Mouse (Mus musculus) olfactory bulb, adult 2 months (tissue): ENCODE measurements around the gene Dgat2. TPM values are rescaled to one million over a fixed set of nuclear protein-coding genes. Genes with fewer than 3 reads are reported as not detected.

Experiments used
- H3K27ac ChIP-seq: fragments of 200-500 bp; 2 replicates; pipeline ENCODE4 v1.5.1; 2012; ENCODE audit warnings: low read depth, low read length; ENCODE audit not compliant: insufficient read depth
- H3K4me1 ChIP-seq: fragments of 200-500 bp; 2 replicates; pipeline ENCODE4 v1.6.1; 2012; ENCODE audit warnings: low read length; ENCODE audit not compliant: control insufficient read depth, insufficient read depth
- H3K4me3 ChIP-seq: fragments of 200-500 bp; 2 replicates; pipeline ENCODE4 v1.5.1; 2012; ENCODE audit warnings: mild to moderate bottlenecking, low read depth, low read length, moderate library complexity; ENCODE audit not compliant: insufficient read depth
- CTCF ChIP-seq: fragments of 200-500 bp; IDR thresholded peaks from 2 replicates; pipeline ENCODE4 v1.5.1; 2012; ENCODE audit warnings: low read depth, mild to moderate bottlenecking, low read length, moderate library complexity; ENCODE audit not compliant: insufficient read depth
- POLR2A ChIP-seq: fragments of 200-500 bp; IDR thresholded peaks from 2 replicates; pipeline ENCODE4 v1.6.1; 2012; ENCODE audit warnings: mild to moderate bottlenecking, low read depth, low read length, moderate library complexity; ENCODE audit not compliant: insufficient read depth
- WGBS: fragments of 180-500 bp; shearing (Covaris S2); methylation state at CpG from one replicate; pipeline ENCODE4 v1.1.7; 2018; 5-methylcytosine and 5-hydroxymethylcytosine counted together
- polyA plus RNA-seq: library from polyadenylated mRNA; stranded (reverse); fragments of >200 nt; gene quantifications from 2 replicates; pipeline ENCODE4 v1.2.4, GENCODE M21; 2012; ENCODE audit warnings: low replicate concordance; ENCODE audit not compliant: missing spikeins, insufficient read depth, insufficient read length

The Dgat2 gene
- polyA plus RNA-seq, 1 experiment = not detected

GRCm38 (mm10) chr7:99159446-99159845, 23.1 kb downstream of the Dgat2 start:
- H3K27ac ChIP-seq = no peak overlapping the region
- no peak overlapping the region for H3K4me3 ChIP-seq
- 86% methylated on average over 2 of the region's 2 CpGs for WGBS
- H3K4me1 ChIP-seq = no peaks in the 10 kb centered on the region
- TF ChIP-seq POLR2A (no peak), CTCF (no peak)

DNA sequence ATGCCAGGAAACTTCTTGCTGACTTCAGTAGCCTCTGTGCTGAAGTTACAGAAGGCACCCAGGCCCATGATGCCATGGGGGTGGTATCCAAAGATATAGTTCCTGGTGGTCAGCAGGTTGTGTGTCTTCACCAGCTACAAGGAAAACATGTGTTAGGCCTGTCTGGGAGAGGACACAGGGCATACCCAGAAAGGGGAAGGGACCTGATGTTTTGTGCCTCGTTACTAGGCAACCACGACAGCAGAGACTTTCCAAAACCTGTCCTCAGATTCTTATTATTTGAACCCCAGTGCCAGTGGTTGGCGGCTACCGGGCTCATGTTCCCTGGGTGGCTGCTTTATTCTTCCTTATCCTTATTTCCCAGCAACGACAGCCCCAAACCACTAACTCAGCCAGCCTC, 23.6 kb downstream of the Dgat2 start:
- Histone ChIP-seq H3K4me3 (no peak overlapping the region), H3K27ac (no peak overlapping the region), H3K4me1 (no peaks in the 10 kb centered on the region)
- WGBS = 57% methylated on average over 5 of the region's 5 CpGs
- no peak for TF ChIP-seq POLR2A
- no peak for TF ChIP-seq CTCF

DNA sequence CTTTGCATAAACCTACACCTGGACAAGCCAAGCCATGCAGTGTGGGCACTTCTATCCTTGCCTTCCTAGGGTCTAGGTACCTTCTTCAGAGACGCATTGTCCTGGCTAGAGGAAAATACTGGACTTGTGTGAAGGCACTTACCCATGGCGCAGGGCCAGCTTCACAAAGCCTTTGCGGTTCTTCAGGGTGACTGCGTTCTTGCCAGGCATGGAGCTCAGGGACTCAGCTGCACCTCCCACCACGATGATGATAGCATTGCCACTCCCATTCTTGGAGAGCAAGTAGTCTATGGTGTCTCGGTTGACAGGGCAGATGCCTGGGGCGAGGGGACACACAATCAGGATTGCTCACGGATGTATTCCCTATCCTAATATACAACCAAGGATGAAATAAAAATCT, 24.5 kb downstream of the Dgat2 start:
- Histone ChIP-seq H3K4me3 (no peak overlapping the region), H3K4me1 (no peaks in the 10 kb centered on the region), H3K27ac (no peak overlapping the region)
- TF ChIP-seq CTCF (no peak), POLR2A (no peak)
- whole genome bisulfite sequencing = 80% methylated on average over 8 of the region's 8 CpGs

DNA sequence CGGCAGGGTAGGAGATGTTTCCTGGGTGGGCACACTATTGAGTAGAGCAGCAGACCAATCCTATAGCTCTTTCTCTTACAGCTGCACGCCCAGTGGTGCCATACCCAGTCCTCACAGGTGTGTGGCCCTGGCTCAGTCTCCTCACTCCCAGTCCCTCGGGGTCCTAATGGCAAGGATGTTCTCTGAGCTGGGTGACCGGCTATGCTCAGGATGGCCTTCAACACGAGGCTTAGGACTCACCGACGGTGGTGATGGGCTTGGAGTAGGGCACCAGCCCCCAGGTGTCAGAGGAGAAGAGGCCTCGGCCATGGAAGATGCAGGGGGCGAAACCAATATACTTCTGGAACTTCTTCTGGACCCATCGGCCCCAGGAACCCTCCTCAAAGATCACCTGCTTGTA, 25.8 kb downstream of the Dgat2 start:
- Histone ChIP-seq H3K4me3 (no peak overlapping the region), H3K27ac (no peak overlapping the region), H3K4me1 (no peaks in the 10 kb centered on the region)
- WGBS = 89% methylated on average over 10 of the region's 10 CpGs
- TF ChIP-seq POLR2A = no peak
- no peak for TF ChIP-seq CTCF

DNA sequence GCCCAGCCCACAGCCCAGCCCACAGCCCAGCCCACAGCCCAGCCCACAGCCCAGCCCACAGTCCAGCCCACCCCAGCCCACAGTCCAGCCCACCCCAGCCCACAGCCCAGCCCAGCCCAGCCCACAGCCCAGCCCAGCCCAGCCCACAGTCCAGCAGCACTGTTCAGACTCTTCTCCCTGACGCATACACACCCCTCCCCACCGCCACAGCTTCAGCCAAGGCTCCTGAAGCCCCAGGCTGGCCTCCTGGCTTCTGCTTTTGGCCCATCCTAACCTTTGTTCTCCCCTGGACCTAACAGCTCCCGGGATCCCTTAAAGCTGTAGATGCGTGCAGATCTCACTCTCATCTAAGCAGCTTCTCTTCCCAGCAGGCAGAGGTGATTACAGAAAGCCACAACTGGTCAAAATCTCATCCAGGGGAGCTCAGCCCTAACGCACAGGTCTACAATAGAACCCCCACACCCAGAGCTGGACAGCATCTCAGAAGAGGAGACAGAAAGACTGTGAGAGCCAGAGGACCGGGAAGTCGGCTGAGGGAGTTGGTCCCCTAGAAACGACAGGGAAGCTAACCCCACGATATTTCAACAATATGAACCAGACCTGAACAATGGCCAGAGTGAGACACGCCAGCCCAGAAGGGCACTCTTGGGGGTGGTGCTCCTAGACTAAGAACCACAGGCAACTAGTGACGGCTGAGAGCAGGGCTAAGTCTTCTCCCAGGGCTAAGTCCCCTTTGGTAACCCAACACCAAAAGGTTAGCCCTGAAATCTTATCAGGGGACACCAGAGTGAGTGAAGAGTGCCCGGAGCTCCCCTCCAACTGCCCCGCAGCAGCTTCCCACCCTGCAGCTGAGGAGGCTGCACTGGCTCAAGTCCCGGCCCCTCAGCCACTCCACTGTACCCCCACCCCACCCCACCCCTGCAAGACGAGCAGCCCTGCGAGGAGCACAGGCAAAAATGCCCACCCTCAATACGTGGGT, 26.9 kb downstream of the Dgat2 start:
- TF ChIP-seq POLR2A = no peak
- no peak for TF ChIP-seq CTCF
- Histone ChIP-seq H3K4me1 (no peaks in the 10 kb centered on the region), H3K4me3 (no peak overlapping the region), H3K27ac (no peak overlapping the region)
- 59% methylated on average over 17 of the region's 17 CpGs for WGBS

- no peaks in the 10 kb centered on the region for H3K4me1 ChIP-seq
- H3K4me3 ChIP-seq = no peak overlapping the region
- H3K27ac ChIP-seq = no peak overlapping the region
- no peak for TF ChIP-seq POLR2A
- no peak for TF ChIP-seq CTCF
- 67% methylated on average over 8 of the region's 8 CpGs for WGBS
These were observed 27.8 kb downstream of the Dgat2 start for GRCm38 (mm10) chr7:99154648-99155151.

- H3K27ac ChIP-seq = no peak overlapping the region
- 94% methylated on average over 11 of the region's 11 CpGs for WGBS
- H3K4me3 ChIP-seq = no peak overlapping the region
- H3K4me1 ChIP-seq = no peaks in the 10 kb centered on the region
- TF ChIP-seq CTCF (no peak), POLR2A (no peak)
These were observed 28.8 kb downstream of the Dgat2 start for GRCm38 (mm10) chr7:99153686-99154202.

DNA sequence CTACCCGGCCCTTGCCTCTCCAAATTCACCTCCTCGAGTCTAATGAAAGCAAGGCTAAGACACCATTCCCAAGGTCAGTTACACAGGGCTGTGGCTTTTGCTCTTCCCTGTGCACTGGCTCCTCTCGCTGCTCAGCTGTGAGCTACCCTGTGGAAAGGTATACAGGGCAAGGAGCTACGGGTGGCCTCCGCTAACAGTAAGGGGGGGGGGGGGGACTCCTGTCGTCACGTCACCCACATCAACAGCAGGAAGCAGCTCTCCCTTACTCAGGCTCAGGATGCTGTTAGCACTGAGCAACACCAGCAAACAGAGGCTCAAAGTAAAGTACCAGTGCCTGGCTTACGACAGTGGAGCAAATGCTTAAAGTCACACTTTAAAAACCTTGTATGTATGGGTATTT, 29.8 kb downstream of the Dgat2 start:
- 86% methylated on average over 8 of the region's 8 CpGs for WGBS
- no peak overlapping the region for H3K27ac ChIP-seq
- TF ChIP-seq POLR2A (no peak), CTCF (no peak)
- H3K4me3 ChIP-seq = no peak overlapping the region
- H3K4me1 ChIP-seq = no peaks in the 10 kb centered on the region

- TF ChIP-seq POLR2A (no peak), CTCF (peak; percentile 98)
- Histone ChIP-seq H3K27ac (no peak overlapping the region), H3K4me3 (no peak overlapping the region), H3K4me1 (no peaks in the 10 kb centered on the region; the same call in 1 of the 2 replicates)
- 5% methylated on average over 7 of the region's 7 CpGs for WGBS
These were observed 31.2 kb downstream of the Dgat2 start for GRCm38 (mm10) chr7:99151342-99151741.
